Mouse (Mus musculus) erythroid progenitor cell, adult 5-6 weeks (primary cell): ENCODE results near the gene Lrrc4c. TPM values are rescaled to one million over a fixed set of nuclear protein-coding genes. Genes with fewer than 3 reads are reported as not detected.

Experiments
- ATAC-seq: replicated peaks from 2 replicates; pipeline ENCODE4 v1.8.0; 2016; ENCODE audit warnings: moderate number of reproducible peaks, mild to moderate bottlenecking, moderate TSS enrichment, inconsistent platforms; ENCODE audit not compliant: poor library complexity, low FRiP score, severe bottlenecking
- total RNA-seq, 2 experiments: library from RNA; stranded (forward) in 1 of 2; stranded (reverse) in 1 of 2; fragments of 150-400 nt in 1 of 2; fragments of 186-747, 209-891 nt in 1 of 2; gene quantifications; 2 replicates each; pipeline versions ENCODE4 v1.2.3 to v1.2.4; 2015 to 2017; ENCODE audit warnings: low replicate concordance in 2 of 2

Lrrc4c gene
- not detected in 2 replicates for total RNA-seq (2015; ENCODE audit: low replicate concordance)
- total RNA-seq (2017; ENCODE audit: low replicate concordance) = not detected in 2 replicates

GRCm38 (mm10) chr2:96317387-96318299, at the start of gene Lrrc4c:
Gene Lrrc4c (plus strand): TSS chr2:96318169.
- ATAC-seq = no peak

- no peak for ATAC-seq
Measured at GRCm38 (mm10) chr2:96275061-96275460, 42.9 kb upstream of the Lrrc4c start.

GRCm38 (mm10) chr2:96282926-96283325, 35.0 kb upstream of the Lrrc4c start:
- no peak for ATAC-seq

GRCm38 (mm10) chr2:96287512-96287911, 30.5 kb upstream of the Lrrc4c start:
- ATAC-seq = no peak

DNA sequence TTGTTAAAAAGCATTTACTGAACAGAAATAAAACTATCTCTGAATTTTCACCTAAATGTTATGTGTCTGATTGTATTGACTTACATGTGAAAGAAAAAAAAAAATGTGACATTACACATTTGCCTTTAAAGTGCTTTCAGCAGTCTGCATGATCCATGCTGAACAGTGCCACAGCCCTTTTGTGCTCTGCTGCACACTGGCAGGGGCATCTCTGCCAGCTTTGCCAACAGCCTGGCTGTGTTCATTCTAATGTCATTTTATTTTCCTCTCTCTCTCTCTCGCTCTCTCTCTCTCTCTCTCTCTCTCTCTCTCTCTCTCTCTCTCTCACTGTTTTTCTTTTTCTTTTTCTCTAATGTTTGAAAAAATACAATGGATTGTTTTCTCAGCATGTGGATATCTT, 27.4 kb upstream of the Lrrc4c start:
- ATAC-seq = no peak

GRCm38 (mm10) chr2:96315034-96315433, 2.9 kb upstream of the Lrrc4c start:
- no peak for ATAC-seq

DNA sequence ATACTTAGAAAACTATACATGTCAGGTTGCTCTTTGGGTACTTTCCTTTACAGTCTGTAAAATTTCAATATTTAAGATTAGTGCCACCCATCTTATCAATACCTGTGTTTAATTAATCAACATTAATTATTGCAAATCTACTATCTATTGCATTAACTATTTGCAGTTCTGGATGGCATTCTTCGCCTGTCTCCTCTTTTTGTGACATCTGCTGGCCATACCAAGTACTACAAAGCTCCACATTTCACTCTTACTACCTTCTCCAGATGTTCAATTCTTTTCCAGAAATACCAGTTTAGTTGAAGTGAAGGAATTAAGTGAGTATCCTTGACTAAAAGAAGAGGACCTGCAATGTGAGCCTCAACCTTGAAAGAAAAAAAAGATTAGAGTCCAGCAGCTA, 1.4 kb upstream of the Lrrc4c start:
- no peak for ATAC-seq

DNA sequence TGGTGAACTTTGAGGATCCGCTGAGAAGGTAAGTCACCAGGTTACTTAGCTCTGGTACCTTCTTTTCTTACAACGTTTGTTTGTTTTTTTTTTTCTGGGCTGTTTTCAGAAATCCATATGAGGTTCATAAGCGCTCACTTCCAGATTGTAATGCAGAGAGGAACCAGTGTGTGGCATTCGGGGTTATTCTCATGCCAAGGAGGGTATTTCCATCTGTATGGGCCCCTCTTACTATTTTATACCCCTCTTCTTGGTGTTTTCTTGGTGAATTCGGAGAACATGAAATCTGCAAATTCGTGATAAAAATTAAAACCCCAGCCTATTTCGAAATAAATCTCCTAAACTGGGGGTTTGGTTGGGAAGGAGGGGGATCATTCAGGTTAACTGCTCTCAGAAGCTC, 587 bp downstream of the Lrrc4c start:
- no peak for ATAC-seq

- ATAC-seq = no peak
Measured at GRCm38 (mm10) chr2:96319201-96319600, 1.2 kb downstream of the Lrrc4c start.

- ATAC-seq = no peak
Measured at GRCm38 (mm10) chr2:96319649-96320048, 1.7 kb downstream of the Lrrc4c start.

DNA sequence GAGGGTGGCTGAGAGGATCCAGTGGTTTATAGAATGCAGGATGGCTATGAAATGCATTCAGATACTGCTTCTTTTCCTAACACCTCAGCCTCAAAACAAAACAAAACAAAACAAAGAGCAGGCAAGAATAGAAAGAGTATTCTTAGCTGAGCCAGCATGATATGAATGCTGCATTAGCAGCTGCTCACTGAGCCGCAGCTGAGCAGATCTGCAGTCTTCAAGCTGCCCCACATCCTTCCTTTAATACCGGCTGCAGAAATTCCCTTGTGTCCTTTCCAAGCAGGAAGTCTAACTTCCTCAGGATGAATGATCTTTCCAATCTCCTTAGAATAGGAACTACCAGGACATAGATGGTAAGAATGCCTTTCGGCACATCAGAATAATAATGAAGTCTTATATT, 16.7 kb downstream of the Lrrc4c start:
- ATAC-seq = no peak

- no peak for ATAC-seq
Measured at GRCm38 (mm10) chr2:96337354-96337753, 19.4 kb downstream of the Lrrc4c start.

DNA sequence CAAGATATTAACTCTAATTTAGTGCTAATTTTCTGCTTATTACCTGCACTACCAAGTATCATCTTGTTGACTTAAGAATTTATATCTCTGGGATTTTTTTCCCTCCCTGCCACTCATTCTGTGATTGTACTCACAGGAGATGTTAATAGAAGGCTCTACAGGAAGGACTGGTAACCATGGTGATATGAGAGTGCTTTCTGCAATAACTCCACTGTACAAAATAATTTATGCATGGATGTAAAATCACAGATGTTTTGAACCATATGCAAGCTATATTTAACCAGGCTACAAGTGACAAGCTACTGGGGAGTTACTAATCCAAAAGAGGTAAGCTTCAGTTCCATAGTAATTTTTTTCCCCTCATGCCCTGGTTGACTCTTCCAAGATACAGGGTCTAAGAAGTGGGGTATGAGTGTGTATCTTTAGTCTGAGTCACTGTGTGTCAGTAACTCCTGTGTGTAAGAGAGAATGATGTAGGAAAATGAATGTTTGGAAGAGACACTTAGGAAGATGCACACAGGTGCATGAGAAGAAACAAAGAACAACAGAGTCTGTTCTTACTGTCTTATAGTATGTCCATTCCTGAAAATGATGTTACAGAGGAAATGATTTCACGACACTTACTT, 83.3 kb downstream of the Lrrc4c start:
- no peak for ATAC-seq

- ATAC-seq = no peak
Measured at GRCm38 (mm10) chr2:96402514-96402913, 84.5 kb downstream of the Lrrc4c start.

- no peak for ATAC-seq
Measured at GRCm38 (mm10) chr2:96406856-96407255, 88.9 kb downstream of the Lrrc4c start.

- ATAC-seq = no peak
Measured at GRCm38 (mm10) chr2:96411182-96411581, 93.2 kb downstream of the Lrrc4c start.

DNA sequence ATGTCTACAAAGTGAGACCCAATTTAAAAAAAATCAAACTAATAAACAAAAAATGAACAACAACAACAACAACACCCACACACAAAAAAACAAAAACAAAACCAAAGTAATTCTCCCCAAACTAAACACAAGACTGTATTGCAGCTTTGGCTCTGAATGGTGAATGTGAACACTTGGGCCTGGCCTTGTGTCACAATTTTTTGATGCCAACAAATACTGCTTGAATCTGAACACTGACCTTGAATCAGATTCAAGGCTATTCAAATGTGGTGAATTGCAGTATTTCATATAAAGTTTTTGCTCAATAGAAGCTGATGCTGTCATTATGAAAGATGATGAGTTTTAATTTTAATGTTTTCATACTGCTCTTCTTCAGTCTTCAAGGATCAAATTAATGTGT, 143.6 kb downstream of the Lrrc4c start:
- ATAC-seq = no peak

GRCm38 (mm10) chr2:96475674-96476073, 157.7 kb downstream of the Lrrc4c start:
- no peak for ATAC-seq

- no peak for ATAC-seq
Measured at GRCm38 (mm10) chr2:96499116-96499882, 181.3 kb downstream of the Lrrc4c start.

- ATAC-seq = no peak
Measured at GRCm38 (mm10) chr2:96504140-96504539, 186.2 kb downstream of the Lrrc4c start.
